Mouse (Mus musculus) right cerebral cortex, postnatal 4 days (tissue): ENCODE measurements around the gene Hoxd3.

Experiments
- DNase-seq: peaks from one replicate; pipeline ENCODE4 v3.0.0-alpha.2; 2022

Gene Hoxd3

GRCm38 (mm10) chr2:74679596-74679971 is 32.1 kb upstream of the Hoxd3 start:
- no peak for DNase-seq

- no peak for DNase-seq
Measured at GRCm38 (mm10) chr2:74679980-74680379, 31.7 kb upstream of the Hoxd3 start.

- DNase-seq = no peak
Measured at GRCm38 (mm10) chr2:74680561-74681398, 30.9 kb upstream of the Hoxd3 start.

GRCm38 (mm10) chr2:74681594-74682531 is 29.9 kb upstream of the Hoxd3 start:
- no peak for DNase-seq

GRCm38 (mm10) chr2:74682796-74683195 is 28.9 kb upstream of the Hoxd3 start:
- DNase-seq = no peak

- no peak for DNase-seq
Measured at GRCm38 (mm10) chr2:74683471-74683951, 28.2 kb upstream of the Hoxd3 start.

GRCm38 (mm10) chr2:74684106-74684505 is 27.6 kb upstream of the Hoxd3 start:
- no peak for DNase-seq

GRCm38 (mm10) chr2:74685059-74685603 is 26.6 kb upstream of the Hoxd3 start:
- no peak for DNase-seq

GRCm38 (mm10) chr2:74686301-74686987 is 25.3 kb upstream of the Hoxd3 start:
- DNase-seq = peak; percentile 63

- DNase-seq = no peak
Measured at GRCm38 (mm10) chr2:74686988-74687697, 24.6 kb upstream of the Hoxd3 start.

- DNase-seq = no peak
Measured at GRCm38 (mm10) chr2:74687698-74688555, 23.8 kb upstream of the Hoxd3 start.

- no peak for DNase-seq
Measured at GRCm38 (mm10) chr2:74688795-74689573, 22.7 kb upstream of the Hoxd3 start.

GRCm38 (mm10) chr2:74689574-74690337 is 22.0 kb upstream of the Hoxd3 start:
- no peak for DNase-seq

GRCm38 (mm10) chr2:74690338-74690716 is 21.4 kb upstream of the Hoxd3 start:
- no peak for DNase-seq

- no peak for DNase-seq
Measured at GRCm38 (mm10) chr2:74691022-74691951, 20.4 kb upstream of the Hoxd3 start, which contains the start of gene Hoxd10. Gene Hoxd10, plus strand, starts transcription at chr2:74691924.

GRCm38 (mm10) chr2:74691995-74692807 is 19.5 kb upstream of the Hoxd3 start:
- no peak for DNase-seq

GRCm38 (mm10) chr2:74692808-74693431 is 18.8 kb upstream of the Hoxd3 start:
- DNase-seq = no peak
